Mouse (Mus musculus) kidney, adult 2 months (tissue): Measurements from ENCODE around the gene Gab1. TPM values are rescaled to one million over a fixed set of nuclear protein-coding genes. Genes with fewer than 3 reads are reported as not detected.
"Not testable (repeated sequence)": the region's sequence is repeated elsewhere in the genome, so short reads cannot be mapped to it uniquely, and the experiment has no call there.

Source experiments
- DNase-seq: peaks from one replicate; pipeline ENCODE4 v3.0.0; 2021
- H3K27ac ChIP-seq: fragments of 200-500 bp; 2 replicates; pipeline ENCODE4 v1.5.1; 2012; ENCODE audit warnings: low read depth, low read length, control low read depth, inconsistent platforms; ENCODE audit not compliant: insufficient read depth
- H3K27me3 ChIP-seq: fragments of 200-500 bp; replicated peaks from 2 replicates; pipeline ENCODE4 v1.6.1; 2012; ENCODE audit warnings: mild to moderate bottlenecking, moderate library complexity, low read length, inconsistent platforms; ENCODE audit not compliant: control insufficient read depth, insufficient read depth
- H3K36me3 ChIP-seq: fragments of 200-500 bp; 2 replicates; pipeline ENCODE4 v1.6.1; 2012; ENCODE audit warnings: mild to moderate bottlenecking, moderate library complexity, low read length, inconsistent platforms; ENCODE audit not compliant: control insufficient read depth, insufficient read depth
- H3K4me1 ChIP-seq: fragments of 200-500 bp; 2 replicates; pipeline ENCODE4 v1.6.1; 2011; ENCODE audit warnings: low read length; ENCODE audit not compliant: control insufficient read depth, insufficient read depth
- H3K4me3 ChIP-seq: fragments of 200-500 bp; 2 replicates; pipeline ENCODE4 v1.5.1; 2011; ENCODE audit warnings: mild to moderate bottlenecking, low read depth, low read length, control low read depth; ENCODE audit not compliant: insufficient read depth
- CTCF ChIP-seq: fragments of 200-500 bp; conservative IDR thresholded peaks from 2 replicates; pipeline ENCODE4 v1.5.1; 2011; ENCODE audit warnings: low read depth, mild to moderate bottlenecking, control low read depth, low read length, moderate library complexity, mixed read lengths; ENCODE audit not compliant: insufficient read depth, insufficient read length
- POLR2A ChIP-seq: fragments of 200-500 bp; IDR thresholded peaks from one replicate; pipeline ENCODE4 v1.6.1; 2011; ENCODE audit warnings: low read depth, low read length, control low read depth
- WGBS: fragments of 180-500 bp; shearing (Covaris S2); methylation state at CpG from one replicate; pipeline ENCODE4 v1.1.7; 2018; 5-methylcytosine and 5-hydroxymethylcytosine counted together
- polyA plus RNA-seq: library from polyadenylated mRNA; depleted of rRNA; stranded (reverse); fragments of >200 nt; gene quantifications from 2 replicates; pipeline ENCODE4 v1.2.3, GENCODE M21; 2012; rRNA removed

The Gab1 gene
- polyA plus RNA-seq, 1 experiment, result 24.6 TPM

GRCm38 (mm10) chr8:80739932-80740331 lies 140.4 kb downstream of the Gab1 start:
- no peaks in the 10 kb centered on the region for H3K36me3 ChIP-seq
- TF ChIP-seq POLR2A, result no peak
- TF ChIP-seq CTCF, result no peak
- DNase-seq, result no peak
- no peaks in the 10 kb centered on the region for H3K27me3 ChIP-seq
- H3K4me3 ChIP-seq, result peak overlapping the region; percentile 59
- no peaks in the 10 kb centered on the region for H3K4me1 ChIP-seq
- peak overlapping the region; percentile 71 for H3K27ac ChIP-seq
- 9% methylated on average over 14 of the region's 14 CpGs for WGBS

GRCm38 (mm10) chr8:80739155-80739924 lies 141.0 kb downstream of the Gab1 start, which contains the start of gene Smarca5:
Smarca5 (minus strand) TSS chr8:80739497.
- Histone ChIP-seq H3K4me3 (peak within 1 kb of the TSS; percentile 85), H3K27ac (peak within 1 kb of the TSS; percentile 96)
- not testable (repeated sequence) for H3K27me3 ChIP-seq, H3K36me3 ChIP-seq, H3K4me1 ChIP-seq
- WGBS, result 1% methylated on average over 90 of the region's 91 CpGs
- DNase-seq, result peak; percentile 97
- peak; percentile 75 for TF ChIP-seq POLR2A

GRCm38 (mm10) chr8:80738388-80739154 lies 141.7 kb downstream of the Gab1 start:
- WGBS, result under 1% methylated on average over 84 of the region's 84 CpGs
- no peaks in the 10 kb centered on the region for H3K4me1 ChIP-seq
- TF ChIP-seq CTCF, result no peak
- TF ChIP-seq POLR2A, result no peak
- H3K27me3 ChIP-seq, result no peaks in the 10 kb centered on the region
- peak overlapping the region; percentile 96 for H3K27ac ChIP-seq
- no peaks in the 10 kb centered on the region for H3K36me3 ChIP-seq
- H3K4me3 ChIP-seq, result peak overlapping the region; percentile 85
- DNase-seq, result peak; percentile 17

DNA sequence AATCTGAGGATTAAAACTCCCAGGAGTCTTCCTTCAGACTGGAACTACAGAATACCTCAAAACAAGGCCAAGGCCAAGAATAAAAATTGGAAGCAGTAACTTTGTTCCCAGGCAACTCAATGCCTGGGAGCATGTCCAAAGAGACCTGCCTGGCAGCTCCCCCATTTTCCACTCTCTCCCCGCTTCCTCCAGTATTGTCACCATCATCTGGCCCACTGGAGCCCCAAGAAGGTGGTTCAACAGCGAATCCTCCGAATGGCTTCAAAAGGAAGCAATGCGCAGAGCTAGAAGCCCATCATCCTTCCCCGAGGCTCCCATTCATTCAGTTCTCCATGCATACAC lies 142.3 kb downstream of the Gab1 start:
- Histone ChIP-seq H3K27ac (no peak overlapping the region), H3K27me3 (no peaks in the 10 kb centered on the region), H3K36me3 (no peaks in the 10 kb centered on the region), H3K4me3 (peak overlapping the region; percentile 85), H3K4me1 (no peaks in the 10 kb centered on the region)
- WGBS, result 0% methylated on average over 5 of the region's 5 CpGs
- DNase-seq, result peak; percentile 18
- no peak for TF ChIP-seq CTCF

GRCm38 (mm10) chr8:80732326-80732725 lies 148.0 kb downstream of the Gab1 start:
- no peak for DNase-seq
- Histone ChIP-seq H3K36me3 (peaks cover 2% of the 10 kb centered on the region; the same call in 1 of the 2 replicates), H3K4me1 (no peaks in the 10 kb centered on the region), H3K27me3 (no peaks in the 10 kb centered on the region), H3K4me3 (no peak overlapping the region), H3K27ac (no peak overlapping the region)
- no peak for TF ChIP-seq POLR2A
- no peak for TF ChIP-seq CTCF

- no peak for TF ChIP-seq POLR2A
- no peak for TF ChIP-seq CTCF
- H3K36me3 ChIP-seq, result peaks cover 3% of the 10 kb centered on the region; the same call in 1 of the 2 replicates
These were observed 165.9 kb downstream of the Gab1 start for GRCm38 (mm10) chr8:80714461-80714860.

More at GRCm38 (mm10) chr8:80714461-80714860, 165.9 kb downstream of the Gab1 start:
- Histone ChIP-seq H3K27me3 (no peaks in the 10 kb centered on the region), H3K4me3 (no peak overlapping the region), H3K4me1 (no peaks in the 10 kb centered on the region), H3K27ac (no peak overlapping the region)
- 85% methylated on average over 1 of the region's 1 CpGs for WGBS
- peak; percentile 3 for DNase-seq

Other genes starting within 250 kb of the Gab1 start
- gene Smarca5, start 141.0 kb downstream of the Gab1 start, polyA plus RNA-seq, result 3.9 and 4.5 TPM in 2 replicates
- 6.4 and 7.4 TPM in 2 replicates for gene Usp38, start 134.4 kb upstream of the Gab1 start, polyA plus RNA-seq